Mouse (Mus musculus) B cell, adult 62 days (primary cell): ENCODE results near the gene Gm9817. TPM values are rescaled to one million over a fixed set of nuclear protein-coding genes. Genes with fewer than 3 reads are reported as not detected.

Experiments used
- total RNA-seq: library from RNA; stranded (reverse); gene quantifications from 4 replicates; pipeline ENCODE4 v1.2.4, GENCODE M21; 2023

The Gm9817 gene
- 0.29 to 0.61 TPM (median 0.30 TPM) in 3 of 4 replicates, not detected in the other for total RNA-seq

DNA sequence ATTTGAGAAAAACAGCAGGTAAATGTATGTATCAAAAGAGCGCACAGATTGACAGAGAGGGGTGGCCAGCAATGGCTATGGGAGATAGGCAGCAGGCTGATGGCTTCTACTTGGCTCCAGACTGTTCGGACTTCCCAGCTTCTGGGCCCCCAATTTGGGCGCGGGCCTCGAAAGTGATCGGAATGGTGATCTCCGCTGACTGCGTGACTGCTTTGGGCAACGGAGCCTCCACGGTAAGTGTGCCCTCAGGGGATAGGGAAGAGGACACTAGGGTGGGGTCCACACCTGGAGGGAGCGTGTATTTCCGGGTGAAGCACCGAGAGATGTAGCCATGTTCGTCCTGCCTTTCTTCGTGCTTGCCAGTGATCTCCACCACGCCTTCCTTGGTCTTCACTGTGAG is at the start of gene Gm9817:
Gene Gm9817, plus strand, starts transcription at position 301 of the 400 bp plus-strand sequence.

Other genes with a start within 250 kb of the Gm9817 start
- gene Dtnbp1, start 76.5 kb upstream of the Gm9817 start, total RNA-seq = 40.3 to 47.2 TPM (median 44.4 TPM) in 4 replicates